Mouse (Mus musculus): Measurements from ENCODE around the gene Stk17b.
"Not testable (repeated sequence)": the region's sequence is repeated elsewhere in the genome, so short reads cannot be mapped to it uniquely, and the experiment has no call there.

The Stk17b gene

DNA sequence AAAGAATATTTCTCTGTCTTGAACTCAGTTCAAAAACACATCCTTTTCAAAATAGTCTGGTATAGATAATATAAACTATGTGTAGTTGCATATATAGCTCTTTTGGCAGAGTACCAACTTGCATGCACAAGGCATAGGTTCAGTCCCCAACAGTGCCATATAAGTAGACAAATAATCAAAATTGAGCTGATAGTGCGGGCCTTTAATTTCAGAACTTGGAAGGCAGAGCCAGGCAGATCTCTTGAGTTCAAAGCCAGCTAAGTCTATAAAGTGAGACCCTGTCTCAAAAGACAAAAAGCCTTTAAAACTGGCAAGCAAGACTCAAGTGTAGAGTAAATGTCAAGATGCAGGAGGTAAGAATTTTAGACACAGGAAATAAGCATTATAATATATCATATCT is 2.1 kb downstream of the Stk17b start:
- no peak for DNase-seq (ENCODE audit: low spot score in 2 of 2)

DNA sequence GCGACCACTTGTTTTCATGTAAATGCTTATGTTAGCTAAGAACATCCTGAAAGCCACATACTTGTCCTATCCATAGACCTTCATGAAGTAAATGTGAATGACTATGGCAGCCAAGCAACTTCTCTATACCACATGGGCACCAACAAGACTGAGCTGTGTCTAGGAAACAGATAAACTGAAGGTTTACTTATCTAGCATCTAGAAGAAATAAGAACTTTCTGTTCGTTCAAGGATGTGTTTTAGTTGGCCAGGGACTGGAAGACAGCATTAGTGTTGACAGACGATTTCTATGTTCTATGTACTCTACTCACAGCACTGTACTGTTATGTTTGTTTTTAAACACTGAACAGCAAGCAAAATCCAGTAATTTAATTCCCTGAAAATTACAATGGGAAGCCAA is 2.9 kb downstream of the Stk17b start:
- no peak for DNase-seq (ENCODE audit: low spot score in 2 of 2)

DNA sequence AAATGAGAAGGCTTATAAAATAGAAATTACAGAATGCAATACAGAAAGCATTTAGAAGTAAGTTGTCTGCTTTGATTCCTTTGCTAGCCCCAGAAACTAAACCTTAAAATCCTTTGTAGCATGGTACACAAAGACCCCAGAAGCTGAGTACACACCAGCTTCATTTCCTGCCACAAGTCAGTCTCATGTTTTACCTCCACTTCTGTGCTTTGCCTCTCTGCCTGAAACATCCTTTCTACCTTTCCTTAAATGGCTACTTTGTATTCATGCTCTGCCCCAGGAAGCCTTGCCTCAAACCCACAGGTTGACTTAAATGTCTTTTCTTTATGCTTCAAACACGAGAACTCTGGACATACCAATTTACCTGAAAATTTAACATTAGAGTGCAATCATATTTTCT is 3.7 kb downstream of the Stk17b start:
- DNase-seq (ENCODE audit: low spot score in 2 of 2), result no peak

DNA sequence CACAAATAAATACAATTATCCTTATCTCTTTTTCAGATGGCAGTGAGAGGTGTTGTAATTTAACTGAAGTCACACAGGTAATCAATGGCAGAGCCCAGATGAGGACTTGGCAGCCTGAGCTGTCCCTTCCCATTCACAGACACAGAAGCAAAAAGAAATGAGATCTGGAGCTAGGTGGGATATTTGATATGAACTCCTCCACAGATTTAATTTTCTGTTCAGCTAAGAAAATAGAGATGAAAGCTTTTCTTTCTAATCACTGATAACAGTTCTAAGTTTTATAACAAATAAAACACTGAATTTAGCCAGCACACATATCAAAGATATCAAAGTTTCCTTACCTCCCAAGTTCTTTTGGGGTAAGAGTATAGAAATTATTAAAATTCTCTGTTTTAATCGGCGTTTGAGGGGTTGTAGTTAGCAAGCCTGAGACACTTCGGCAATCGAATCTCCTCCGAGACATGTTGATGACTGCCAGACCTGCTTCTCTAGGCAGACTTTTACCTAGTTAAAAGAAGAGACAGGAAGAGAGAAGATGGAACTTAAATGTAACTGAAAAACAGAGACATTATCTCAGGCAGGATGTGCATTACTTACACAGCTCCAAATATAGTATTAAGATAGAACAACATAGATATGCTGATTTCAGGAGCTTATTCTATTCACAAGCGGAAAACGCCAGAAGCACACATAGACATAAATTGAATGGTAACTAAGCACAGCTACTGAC is 8.7 kb downstream of the Stk17b start:
- DNase-seq (ENCODE audit: low spot score in 2 of 2), result no peak

DNA sequence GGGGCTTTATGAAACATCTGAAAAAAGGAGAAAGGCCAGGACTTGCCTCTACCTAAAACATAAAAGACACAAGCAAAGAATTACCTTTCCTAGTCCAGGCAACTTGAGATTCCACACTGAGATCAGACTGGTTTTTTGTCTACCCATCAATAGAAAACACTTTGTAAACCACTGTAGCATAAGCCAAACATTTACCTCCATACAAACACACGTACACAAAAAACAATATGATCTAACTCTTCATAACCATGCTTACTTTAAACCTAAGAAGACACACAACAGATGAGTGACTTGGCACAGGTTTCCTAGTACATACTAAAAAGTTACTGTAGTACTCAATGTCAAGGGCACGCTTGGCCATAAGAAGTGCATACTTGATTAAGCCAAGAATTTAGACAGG is 9.5 kb downstream of the Stk17b start:
- DNase-seq (ENCODE audit: low spot score in 2 of 2), result no peak

DNA sequence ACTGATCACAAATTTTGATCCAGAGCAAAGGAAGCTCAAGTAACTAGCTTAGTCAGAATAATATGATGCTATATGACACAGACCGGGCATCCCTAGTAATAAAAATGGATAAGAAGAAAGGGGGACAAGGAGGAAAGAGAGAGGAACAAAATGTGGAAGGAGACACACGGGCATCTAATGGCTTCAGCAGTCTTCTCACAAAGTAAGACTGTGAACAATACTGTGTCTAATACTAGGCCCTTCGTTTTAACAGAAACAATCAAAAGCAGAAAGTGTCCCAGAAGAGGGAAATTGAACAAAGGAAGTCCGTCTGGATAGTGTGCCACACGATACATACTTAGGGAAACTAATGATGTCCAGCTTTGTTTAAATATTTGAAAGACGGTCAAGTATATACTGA is 10.0 kb downstream of the Stk17b start:
- DNase-seq (ENCODE audit: low spot score in 2 of 2), result no peak

DNA sequence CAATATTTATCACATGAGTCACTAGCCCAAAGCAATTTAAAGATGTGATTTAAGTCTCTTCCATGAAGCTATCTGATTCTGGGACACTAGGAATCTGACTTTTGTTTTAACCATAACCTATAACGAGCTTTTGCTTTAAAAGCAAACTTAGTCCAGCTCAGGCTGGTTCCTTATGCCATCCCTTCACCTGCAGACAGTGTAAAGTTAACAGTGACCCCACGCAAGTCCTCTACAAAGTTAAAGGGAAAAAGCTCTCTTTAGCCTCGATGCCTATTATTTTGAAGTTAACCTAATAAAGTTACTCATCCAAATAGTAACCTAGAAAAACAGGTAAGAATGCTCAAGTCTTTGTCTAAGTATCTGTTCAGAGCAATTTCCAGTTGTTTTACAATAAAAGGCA is 10.5 kb downstream of the Stk17b start:
- DNase-seq (ENCODE audit: low spot score in 2 of 2), result no peak

DNA sequence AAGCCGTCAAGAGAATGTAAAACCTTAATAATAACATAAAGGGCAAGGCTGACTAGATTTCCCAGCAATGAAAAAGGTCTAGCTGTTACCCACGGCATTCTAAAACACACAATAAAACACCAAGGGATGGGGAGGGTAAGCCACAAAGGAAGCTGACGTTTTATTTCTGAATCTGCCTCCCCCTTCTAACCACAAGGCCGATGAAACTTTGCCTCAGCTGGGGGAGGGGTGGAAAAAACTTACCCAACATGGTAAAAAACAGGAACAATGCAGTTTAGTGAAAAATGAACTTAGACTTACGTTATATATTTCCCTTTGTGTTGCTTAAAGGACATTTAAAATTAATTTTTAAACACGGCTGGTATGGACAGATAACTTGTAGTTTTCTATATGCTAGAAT is 11.0 kb downstream of the Stk17b start:
- no peak for DNase-seq (ENCODE audit: low spot score in 2 of 2)

DNA sequence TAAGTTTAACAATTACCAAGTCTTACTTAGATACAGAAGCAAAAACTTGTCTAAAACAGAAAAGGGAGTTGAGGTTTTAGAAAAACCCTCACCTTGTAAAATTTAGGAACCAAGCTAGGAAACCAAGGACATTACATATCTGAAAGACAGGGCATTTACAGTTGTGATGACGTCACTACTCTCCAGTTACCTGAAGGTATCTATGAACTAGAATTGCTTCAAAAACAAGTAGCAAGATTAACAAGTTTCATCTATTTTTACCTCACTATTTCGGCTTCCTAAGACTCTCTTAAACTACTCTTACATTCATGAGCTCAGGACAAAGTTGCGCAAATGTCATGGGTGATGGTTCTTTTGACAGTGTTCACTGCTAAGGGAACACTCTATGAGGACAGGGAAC is 12.1 kb downstream of the Stk17b start:
- no peak for DNase-seq (ENCODE audit: low spot score in 2 of 2)

DNA sequence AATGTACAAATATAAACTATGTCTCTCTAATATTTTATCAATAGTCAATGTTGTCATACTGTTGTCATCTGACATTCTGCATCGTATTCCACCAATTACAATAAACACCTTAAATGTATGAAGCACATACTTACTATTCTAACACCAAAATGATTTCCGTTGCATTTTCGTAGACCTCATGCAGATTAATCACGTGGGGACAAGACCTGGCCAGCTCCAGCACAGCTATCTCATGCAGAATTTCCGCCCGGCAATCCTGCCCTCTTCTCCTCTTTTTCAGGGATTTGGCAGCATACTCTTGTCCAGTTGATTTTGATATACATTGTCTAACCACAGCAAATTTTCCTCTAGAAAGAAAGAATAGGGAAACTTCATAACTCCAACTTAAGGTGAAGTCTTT is 13.5 kb downstream of the Stk17b start:
- DNase-seq (ENCODE audit: low spot score in 2 of 2), result no peak

DNA sequence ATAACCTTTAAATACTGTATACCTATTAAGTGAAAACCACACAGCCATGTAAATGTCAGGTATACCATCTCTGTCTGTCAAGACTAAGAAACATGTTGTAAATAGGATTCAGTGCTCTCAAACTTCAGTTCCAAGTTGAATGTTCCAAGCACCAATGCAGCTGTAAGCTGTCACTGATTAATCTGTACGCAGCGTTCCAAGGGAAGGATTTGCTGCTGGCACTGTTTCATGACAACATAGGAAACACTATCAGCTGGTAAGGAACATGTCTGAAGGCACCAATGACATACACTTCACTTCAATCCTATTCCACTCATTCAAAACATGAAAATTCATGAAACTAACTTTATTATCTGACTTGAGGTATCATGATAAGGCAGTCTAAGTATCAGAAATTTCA is 18.9 kb downstream of the Stk17b start:
- no peak for DNase-seq (ENCODE audit: low spot score in 2 of 2)

DNA sequence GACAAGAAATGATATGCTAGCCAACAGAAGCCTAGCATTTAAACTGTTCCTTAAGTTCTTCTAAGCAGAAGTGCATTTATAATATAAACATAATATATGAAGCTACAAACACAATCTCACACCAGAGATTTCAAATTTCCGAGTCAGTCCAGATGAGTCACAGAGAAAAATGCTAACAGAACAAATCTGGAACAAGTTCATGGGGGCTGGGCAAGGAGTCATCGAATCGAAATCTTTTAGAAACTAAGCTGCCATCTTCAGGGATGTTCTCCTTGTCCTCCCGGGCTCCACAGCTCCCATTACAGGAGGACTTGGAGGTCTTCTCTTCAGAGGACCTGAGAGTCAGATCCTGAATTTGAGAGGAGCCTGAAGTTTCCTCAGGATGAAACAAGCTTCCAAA is 27.7 kb downstream of the Stk17b start:
- DNase-seq (ENCODE audit: low spot score in 2 of 2), result no peak

DNA sequence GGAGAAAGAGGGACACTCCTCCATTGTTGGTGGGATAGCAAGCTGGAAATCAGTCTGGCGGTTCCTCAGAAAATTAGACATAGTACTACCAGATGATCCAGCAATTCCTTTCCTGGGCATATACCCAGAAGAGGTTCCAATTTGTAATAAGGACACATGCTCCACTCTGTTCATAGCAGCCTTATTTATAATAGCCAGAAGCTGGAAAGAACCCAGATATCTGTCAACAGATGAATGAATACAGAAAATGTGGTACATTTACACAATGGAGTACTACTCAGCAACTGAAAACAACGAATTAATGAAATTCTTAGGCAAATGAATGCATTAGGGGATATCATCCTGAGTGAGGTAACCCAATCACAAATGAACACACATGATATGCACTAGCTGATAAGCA is 31.5 kb downstream of the Stk17b start:
- not testable (repeated sequence) for DNase-seq (ENCODE audit: low spot score in 2 of 2)

DNA sequence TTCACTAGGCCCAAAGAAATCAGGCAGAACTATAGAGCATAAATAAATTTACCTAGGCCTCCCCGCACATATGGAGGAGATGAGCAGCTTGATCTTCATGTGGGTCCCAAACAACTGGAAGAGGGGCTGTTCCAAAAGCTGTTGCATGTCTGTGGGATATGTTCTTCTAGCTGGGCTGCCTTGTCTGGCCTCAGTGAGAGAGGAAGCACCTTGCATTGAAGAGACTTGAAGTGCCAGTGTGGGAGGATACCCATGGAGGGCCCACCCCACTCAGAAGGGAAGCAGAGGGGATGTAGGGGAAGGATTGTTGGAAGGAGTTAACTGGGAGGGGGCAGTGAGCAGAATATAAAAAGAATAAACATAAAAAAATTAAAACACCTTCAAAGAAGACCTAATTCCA is 33.9 kb downstream of the Stk17b start:
- no peak for DNase-seq (ENCODE audit: low spot score in 2 of 2)

DNA sequence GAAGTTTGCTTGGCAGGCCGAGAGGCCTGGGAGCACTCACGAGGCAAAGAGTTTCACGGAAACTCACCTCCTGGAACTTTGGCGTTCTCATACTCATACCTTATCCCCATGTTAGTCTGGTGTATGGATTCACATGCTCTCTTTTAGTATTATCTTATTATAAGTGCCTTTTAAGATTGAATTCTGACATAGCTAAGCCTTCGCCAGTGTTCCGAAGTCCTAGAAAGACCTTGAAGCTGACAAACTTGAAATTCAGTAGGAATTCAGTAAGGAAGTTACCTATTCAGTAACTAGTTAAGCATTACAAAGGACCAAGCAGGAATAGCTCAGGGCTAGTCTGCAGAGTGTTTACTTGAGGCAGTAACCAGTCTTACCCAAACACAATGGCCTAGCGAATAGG is 34.3 kb downstream of the Stk17b start:
- DNase-seq (ENCODE audit: low spot score in 2 of 2), result not testable (repeated sequence)

DNA sequence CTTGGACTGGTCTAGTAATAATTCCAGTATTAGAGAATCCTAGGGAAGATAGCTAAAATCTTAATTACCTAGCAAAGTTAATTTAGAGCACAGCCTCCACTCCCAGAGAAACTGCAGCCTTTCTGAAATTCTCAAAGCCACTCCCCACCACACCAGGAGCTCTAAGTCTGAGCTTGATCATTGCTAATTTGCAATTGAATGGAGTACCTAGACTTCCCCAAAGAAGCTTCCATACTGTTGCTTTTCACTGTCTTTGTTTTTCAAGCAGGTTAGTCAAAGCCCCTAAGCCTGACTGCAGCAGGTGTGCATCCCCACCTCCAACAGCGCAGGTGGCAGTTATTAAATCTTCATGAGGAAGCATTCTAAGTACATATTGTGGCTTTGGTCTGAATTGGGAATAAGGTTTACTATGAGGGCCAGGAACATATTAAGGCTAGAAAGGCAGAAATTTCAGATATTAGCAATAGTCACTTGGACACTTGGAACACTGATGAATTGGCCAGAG is 35.1 kb downstream of the Stk17b start:
- DNase-seq (ENCODE audit: low spot score in 2 of 2), result not testable (repeated sequence)

DNA sequence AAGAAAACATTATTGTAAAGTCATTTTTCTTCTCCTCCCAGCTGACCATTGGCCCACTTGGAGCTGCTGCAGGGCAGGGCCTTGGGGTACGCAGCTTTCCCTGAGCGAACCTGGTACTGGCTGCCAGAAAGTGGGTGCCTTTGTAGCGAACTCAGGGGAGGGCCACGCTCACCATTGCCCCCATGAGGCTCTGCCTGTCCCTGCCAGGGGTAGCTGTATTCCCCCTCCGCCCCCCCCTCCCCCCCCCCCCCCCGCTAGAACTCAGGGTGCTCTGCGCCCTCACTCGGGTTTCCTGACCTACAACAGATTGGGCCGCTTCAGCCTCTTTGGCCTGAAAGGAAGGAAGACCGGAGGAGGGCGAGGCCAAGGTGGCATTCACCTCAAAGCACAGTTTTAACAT is 36.5 kb downstream of the Stk17b start:
- no peak for DNase-seq (ENCODE audit: low spot score in 2 of 2)

DNA sequence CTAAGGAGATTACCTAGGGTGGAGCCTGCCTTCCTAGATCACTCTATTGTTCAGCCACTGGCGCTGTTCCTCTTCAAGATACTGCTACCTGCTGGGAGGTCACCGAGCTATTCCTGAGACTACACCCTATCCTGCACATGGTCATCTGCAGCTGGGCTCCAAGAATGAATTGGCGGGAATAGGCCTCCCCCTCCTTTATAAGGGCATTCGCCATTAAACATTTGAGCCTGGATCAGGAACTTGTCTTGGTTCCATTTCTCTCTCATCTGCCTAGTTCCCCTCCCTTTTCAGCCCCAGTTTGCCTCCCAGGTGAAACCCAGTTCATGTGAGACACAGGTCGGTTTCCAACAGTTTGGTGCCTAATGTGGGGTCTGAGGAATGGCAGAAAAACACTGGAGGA is 39.0 kb downstream of the Stk17b start:
- no peak for DNase-seq (ENCODE audit: low spot score in 2 of 2)

DNA sequence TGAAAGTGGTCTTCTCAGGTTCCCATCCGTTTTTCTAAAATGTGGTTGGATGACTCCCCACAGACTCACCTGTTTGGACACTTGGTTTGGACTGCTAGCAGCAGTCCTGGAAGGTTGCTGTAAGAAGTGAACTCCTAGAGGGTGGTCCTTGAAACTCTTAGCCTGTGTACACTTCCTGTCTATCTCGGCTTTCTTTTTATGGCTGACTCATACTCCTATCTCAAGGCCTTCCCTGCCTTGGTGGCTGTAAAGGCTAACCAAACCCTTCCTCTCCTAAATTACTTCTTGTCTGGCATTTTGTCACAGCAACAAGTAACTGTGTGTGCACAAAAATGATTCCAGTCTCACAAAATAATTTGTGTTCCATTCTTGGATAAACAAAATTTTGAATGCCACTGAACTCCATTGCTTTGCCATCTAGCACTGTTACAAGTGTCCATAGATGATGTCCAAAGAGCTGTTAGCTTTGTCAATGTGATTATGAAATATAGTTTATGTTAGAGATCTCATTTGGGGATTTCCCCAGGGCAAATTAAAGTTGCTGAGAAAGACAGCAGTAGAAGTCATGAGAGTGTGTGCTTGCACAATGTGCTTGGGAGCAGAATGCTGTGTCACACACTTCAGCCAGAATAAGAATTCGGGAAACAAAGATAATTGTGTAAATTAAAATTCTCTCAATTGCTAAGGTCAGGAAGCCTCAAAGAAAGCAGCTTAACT is 43.1 kb downstream of the Stk17b start:
- DNase-seq (ENCODE audit: low spot score in 2 of 2), result no peak

DNA sequence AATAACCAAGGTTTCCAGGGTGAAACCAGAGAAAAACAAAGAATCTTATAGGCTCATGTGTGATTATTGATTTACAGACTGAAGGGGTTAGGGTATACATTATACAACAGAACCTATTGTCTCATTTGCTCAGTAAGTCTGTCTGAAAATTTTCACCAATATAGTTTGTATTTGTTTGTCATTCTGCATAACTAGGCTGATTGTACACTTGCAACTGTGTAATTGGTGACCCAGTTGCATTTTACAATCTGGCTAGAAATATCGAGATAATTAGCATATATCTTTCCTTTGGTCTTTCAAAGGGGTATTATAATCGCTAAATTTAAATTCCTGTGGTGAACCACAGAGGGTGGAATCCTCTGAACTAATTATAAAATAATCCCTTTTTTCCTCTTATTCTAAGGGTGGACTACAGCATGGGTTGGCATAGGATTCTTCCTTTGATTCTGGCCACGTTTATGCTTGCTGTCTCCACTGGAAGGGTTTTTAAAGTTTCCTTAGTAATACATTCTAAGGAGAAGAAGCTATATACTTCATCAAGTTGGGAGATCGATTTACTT is 44.2 kb downstream of the Stk17b start:
- DNase-seq (ENCODE audit: low spot score in 2 of 2), result no peak

DNA sequence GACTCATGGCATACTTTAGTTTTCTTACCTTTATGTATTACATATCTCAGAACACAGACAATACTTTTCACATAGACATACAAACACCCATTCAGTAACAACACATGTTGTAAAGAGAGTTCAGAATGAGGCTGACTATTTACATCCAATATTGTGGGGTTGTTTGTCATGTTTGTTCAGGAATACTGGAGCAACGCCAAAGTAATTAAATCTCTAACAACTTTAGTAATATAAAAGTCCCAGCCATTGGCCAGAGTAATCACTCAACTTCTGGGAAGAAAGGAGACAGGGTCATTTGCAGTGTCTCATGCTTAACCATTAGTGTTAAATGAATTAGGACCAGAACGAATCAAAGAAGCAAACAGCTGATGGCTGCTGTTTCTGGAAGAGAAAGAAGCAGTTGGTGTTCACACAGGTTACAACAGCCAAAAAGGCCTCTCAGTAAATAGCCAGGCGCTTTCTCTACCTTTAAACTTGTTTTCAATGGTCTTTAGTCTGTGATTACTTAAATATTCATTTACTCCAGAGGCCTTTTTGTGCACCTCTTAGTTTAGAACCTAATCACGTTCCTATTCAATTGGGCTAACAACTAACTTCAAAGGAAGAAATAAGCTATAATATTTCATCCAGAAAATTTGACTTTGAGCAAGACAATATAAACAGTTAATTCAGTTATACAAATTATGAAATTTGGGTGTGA is 44.8 kb downstream of the Stk17b start:
- not testable (repeated sequence) for DNase-seq (ENCODE audit: low spot score in 2 of 2)

DNA sequence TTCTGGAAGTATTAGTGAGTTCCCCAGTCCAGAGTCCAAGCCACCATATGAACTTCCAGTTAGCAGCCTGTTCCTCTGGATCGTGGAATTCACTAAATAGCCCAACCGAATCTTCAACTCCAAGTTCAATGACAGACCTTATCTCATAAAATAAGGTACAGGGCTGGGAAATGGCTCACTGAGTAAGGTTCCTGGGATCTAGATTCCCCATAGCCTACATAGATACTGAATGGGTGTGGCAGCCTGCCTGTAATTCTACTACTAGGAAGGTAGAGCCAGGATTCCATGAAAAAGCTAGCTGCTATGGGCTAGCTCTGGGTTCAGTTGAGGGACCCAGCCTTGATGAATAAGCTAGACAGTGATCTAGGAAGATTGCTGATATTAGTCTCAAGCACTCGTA is 48.4 kb downstream of the Stk17b start:
- no peak for DNase-seq (ENCODE audit: low spot score in 2 of 2)
